Mouse (Mus musculus) megakaryocyte, embryonic 14.5 days (primary cell): ENCODE data around the gene Hist1h2ba.

ENCODE experiments used
- FLI1 ChIP-seq: IDR thresholded peaks from 2 replicates; pipeline ENCODE4 v1.6.1; 2012; ENCODE audit warnings: low read length, inconsistent platforms, mixed read lengths
- GATA1 ChIP-seq: IDR thresholded peaks from 3 replicates; pipeline ENCODE4 v1.6.1; 2012; ENCODE audit warnings: mixed read lengths, low read length, inconsistent platforms, borderline replicate concordance

GRCm38 (mm10) chr13:23914376-23915167 lies 19.4 kb downstream of the Hist1h2ba start, which contains the start of gene Slc17a4:
- no peak for TF ChIP-seq FLI1
- TF ChIP-seq GATA1: no peak
